Mouse (Mus musculus) CD4-positive, CD25-positive, alpha-beta regulatory T cell, adult 4 months (primary cell): ENCODE data around the gene Mcam. TPM values are rescaled to one million over a fixed set of nuclear protein-coding genes. Genes with fewer than 3 reads are reported as not detected.

Source experiments
- ATAC-seq: one replicate; pipeline ENCODE4 v1.8.0; 2017
- polyA plus RNA-seq, 2 experiments: library from polyadenylated mRNA; unstranded; fragments of 100-300 nt; shearing (Covaris generic); gene quantifications; one replicate each; pipeline ENCODE4 v1.2.1; 2017

The Mcam gene
- polyA plus RNA-seq, 2 experiments from 2014 or later = 0.34 TPM; not detected in 1

DNA sequence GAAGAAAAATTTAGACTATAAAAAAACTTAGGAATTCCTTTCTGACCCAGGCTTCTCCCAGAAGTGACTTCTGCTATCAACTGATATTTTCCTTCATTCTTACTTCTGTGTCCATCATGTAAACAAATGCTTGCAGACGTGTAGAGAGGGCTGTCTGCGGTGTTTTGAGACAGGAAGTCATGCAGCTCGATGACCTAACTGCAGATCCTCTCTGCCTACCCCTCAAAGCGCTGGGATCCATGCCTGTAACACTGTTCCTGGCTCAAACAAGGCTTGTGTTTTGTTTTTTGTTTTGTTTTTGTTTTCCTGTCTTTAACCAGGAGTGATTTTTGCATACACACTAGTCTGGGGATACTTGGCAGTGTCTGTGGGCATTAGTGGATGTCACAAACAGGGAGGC is 3.6 kb downstream of the Mcam start:
- ATAC-seq = no peak

DNA sequence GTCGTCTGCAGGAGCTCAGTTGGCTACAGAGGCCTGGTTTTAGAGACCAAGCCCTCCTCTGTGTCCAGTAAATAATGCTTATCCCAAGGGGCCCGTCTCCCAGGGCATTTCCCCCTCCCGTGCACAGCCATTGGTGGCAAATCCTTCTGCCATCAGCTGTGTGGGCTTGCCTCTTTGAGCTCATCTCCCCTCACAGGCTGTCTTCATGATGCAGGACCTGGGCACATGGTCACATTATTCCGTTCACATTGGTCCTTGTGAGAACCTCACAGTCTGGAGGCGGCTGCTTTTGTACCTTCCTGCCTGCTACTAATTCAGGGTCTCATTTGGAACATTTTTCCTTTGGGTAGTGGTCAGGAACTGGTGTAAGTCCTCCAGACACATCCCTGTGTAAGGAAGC is 7.7 kb downstream of the Mcam start:
- ATAC-seq = no peak

DNA sequence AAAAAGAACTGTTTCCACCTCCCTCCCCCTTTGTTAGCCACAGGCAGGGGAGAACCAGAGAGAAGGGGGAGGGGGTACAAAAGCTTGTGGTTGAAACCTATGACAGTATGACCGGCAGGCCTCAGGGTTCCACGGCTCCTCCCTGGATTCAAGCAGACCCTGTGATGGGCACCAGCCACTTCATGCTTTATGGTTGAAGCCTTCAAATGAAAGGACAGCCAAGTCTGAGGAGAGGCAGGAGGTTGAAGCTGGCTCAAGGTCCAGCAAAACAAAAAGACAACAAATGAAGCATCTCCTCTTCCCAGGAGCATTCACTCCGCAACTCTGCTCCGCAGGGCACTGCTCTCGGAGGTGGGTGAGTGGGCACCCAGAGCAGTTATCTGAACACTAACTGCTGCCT is 9.2 kb downstream of the Mcam start:
- ATAC-seq = no peak

GRCm38 (mm10) chr9:44144023-44144717 is 9.9 kb downstream of the Mcam start:
- ATAC-seq = no peak

- no peak for ATAC-seq
These were observed 10.4 kb downstream of the Mcam start for GRCm38 (mm10) chr9:44144718-44145060.

- ATAC-seq = peak; percentile 45
These were observed 13.0 kb downstream of the Mcam start for GRCm38 (mm10) chr9:44147290-44147689.

- ATAC-seq = no peak
These were observed 25.6 kb downstream of the Mcam start for GRCm38 (mm10) chr9:44159886-44160285.

- ATAC-seq = no peak
These were observed 34.7 kb downstream of the Mcam start for GRCm38 (mm10) chr9:44168931-44169330.

DNA sequence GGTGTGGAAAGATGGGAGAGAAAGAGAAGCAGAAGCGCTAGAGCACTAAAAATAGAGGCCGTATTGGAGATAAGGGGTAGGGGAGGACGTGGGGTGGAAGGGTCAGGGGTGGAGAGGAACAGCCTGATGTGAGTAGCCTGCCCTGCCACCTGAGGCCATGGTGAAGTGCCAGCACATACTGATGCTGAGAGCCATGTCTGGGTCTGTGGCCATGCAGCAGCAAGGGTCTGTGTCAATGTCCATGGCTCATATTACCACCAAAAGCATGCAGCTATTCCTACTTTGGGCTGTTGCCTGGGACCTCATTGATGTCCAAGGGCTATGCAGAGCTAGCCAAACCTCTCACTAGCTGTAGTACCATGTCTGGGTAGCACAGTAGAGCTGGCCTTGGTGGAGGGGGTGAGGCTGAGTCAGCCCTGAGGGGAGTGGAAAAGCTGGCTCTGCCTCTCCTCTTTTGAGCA is 36.5 kb downstream of the Mcam start:
- ATAC-seq = no peak

GRCm38 (mm10) chr9:44175556-44175955 is 41.3 kb downstream of the Mcam start:
- no peak for ATAC-seq

DNA sequence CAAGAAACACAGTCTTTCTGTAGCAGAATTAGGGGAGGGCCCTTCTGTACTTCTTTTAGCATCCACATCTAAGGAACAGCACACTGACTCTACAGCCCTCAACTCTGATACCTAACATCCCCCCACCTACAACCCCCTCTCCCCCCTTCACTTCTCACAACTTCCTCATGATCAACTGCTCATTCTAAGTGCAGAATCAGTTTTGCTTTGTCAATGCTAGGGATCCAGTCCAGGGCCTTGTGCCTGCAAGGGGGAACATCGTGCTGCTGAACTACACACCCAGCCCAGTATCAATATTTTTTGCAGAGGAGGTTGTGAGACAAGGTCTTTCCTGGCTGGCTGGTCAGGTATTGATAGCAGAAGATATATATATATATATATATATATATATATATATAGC is 41.7 kb downstream of the Mcam start:
- peak; percentile 23 for ATAC-seq

- no peak for ATAC-seq
These were observed 43.1 kb downstream of the Mcam start for GRCm38 (mm10) chr9:44177405-44177804.

GRCm38 (mm10) chr9:44178389-44178788 is 44.1 kb downstream of the Mcam start:
- ATAC-seq = no peak

DNA sequence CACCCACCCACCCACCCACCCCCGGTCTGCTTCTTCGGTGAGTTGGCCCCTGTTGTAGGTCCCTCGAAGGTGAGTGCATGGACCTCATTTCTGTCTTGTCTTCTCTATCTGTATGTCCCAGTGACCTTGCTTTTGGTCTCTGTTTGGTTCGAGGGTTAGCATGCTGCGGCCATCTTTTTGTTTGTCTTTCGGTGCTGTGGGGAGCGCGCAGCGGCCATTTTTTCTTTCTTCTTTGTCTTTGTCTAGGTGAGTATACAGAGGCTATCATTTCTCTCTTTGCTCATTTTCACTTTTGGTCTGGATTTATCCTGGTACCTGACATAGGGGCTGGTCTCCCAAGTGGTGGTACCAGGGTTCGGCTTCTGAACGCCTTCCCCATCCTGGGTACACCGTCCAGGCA is 44.5 kb downstream of the Mcam start:
- no peak for ATAC-seq

GRCm38 (mm10) chr9:44181537-44181936 is 47.3 kb downstream of the Mcam start:
- ATAC-seq = peak; percentile 88

DNA sequence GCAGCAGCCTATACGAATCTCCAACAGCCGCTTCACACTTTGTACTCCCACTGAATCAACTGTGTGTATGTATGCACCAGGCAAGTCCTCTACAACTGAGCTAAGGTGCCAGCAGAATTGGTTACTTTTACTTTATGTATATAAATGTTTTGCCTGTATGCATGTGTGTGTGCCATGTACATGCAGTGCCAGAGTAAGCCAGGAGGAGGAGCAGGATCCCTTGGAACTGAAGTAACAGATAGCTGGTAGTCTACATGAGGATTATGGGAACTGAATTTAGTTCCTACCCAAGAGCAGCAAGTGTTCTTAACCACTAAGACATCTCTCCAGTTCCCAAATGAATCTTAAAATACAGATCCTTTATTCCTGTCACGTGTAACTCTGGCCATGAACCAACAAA is 48.0 kb downstream of the Mcam start:
- peak; percentile 46 for ATAC-seq

GRCm38 (mm10) chr9:44188223-44188622 is 54.0 kb downstream of the Mcam start:
- no peak for ATAC-seq

GRCm38 (mm10) chr9:44191166-44191565 is 56.9 kb downstream of the Mcam start:
- ATAC-seq = no peak

DNA sequence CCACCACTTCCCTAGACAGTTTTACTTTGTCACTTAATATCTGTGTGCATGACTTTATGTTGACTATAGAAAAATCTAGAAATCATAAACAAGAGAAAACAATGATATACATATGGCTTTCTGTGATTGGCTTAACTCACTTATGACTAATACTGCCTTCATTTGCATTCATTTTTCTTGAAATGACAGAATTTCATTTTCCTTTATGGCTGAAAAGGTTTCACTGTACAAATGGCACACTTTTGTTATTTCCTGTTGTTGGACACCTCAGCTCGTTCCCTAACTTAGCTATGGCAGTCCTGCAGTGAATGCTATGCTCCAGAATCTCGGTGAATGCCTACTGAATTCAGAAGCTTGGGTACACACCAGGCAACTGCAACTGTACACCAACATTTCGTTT is 58.0 kb downstream of the Mcam start:
- ATAC-seq = no peak

Other genes starting within 250 kb of the Mcam start
- gene Thy1, start 91.1 kb upstream of the Mcam start, polyA plus RNA-seq = 100 to 1,000 TPM; 107 to 154 TPM
- gene Usp2, start 67.4 kb upstream of the Mcam start, polyA plus RNA-seq = 1 to 10 TPM; 3.7 to 5.2 TPM
- gene Mfrp, start 32.7 kb upstream of the Mcam start, polyA plus RNA-seq = not detected
- gene C1qtnf5, start 27.2 kb upstream of the Mcam start, polyA plus RNA-seq = not detected
- not detected for gene Gm49380, start 21.0 kb upstream of the Mcam start, polyA plus RNA-seq
- 1 to 10 TPM; 4.9 to 5.0 TPM for gene Rnf26, start 21.0 kb upstream of the Mcam start, polyA plus RNA-seq
- 10 to 100 TPM; 22.7 to 23.0 TPM for gene Cbl, start 99.6 kb downstream of the Mcam start, polyA plus RNA-seq
- gene Ccdc153, start 106.2 kb downstream of the Mcam start, polyA plus RNA-seq = not detected
- not detected for gene Pdzd3, start 117.0 kb downstream of the Mcam start, polyA plus RNA-seq
- gene Nlrx1, start 134.1 kb downstream of the Mcam start, polyA plus RNA-seq = 1 to 10 TPM; 3.7 to 7.3 TPM
- gene Abcg4, start 154.1 kb downstream of the Mcam start, polyA plus RNA-seq = not detected
- gene Hinfp, start 171.2 kb downstream of the Mcam start, polyA plus RNA-seq = 10 to 100 TPM; 20.0 to 23.4 TPM
- 1 to 10 TPM; 3.2 to 3.6 TPM for gene C2cd2l, start 185.8 kb downstream of the Mcam start, polyA plus RNA-seq
- 10 to 100 TPM; 15.7 to 16.0 TPM for gene Dpagt1, start 191.6 kb downstream of the Mcam start, polyA plus RNA-seq
- gene H2afx, start 200.2 kb downstream of the Mcam start, polyA plus RNA-seq = 10 to 100 TPM; 11.3 to 14.7 TPM
- 10 to 100 TPM; 23.7 to 24.0 TPM for gene Hmbs, start 209.8 kb downstream of the Mcam start, polyA plus RNA-seq
- gene Vps11, start 227.2 kb downstream of the Mcam start, polyA plus RNA-seq = 10 to 100 TPM; 55.6 to 86.7 TPM
- 10 to 100 TPM; 13.6 to 18.3 TPM for gene Hyou1, start 245.0 kb downstream of the Mcam start, polyA plus RNA-seq